Mouse (Mus musculus) adrenal gland, postnatal 25 days (tissue): ENCODE measurements at regions not wholly inside any gene's neighbourhood (a gene's known extent, or its start where the extent isn't known, plus 50 kb on each side); places are given as distances from the start of the nearest gene placed in this dataset.

Source experiments
- DNase-seq: peaks from one replicate; pipeline ENCODE4 v3.0.0; 2021; ENCODE audit warnings: mixed read lengths

DNA sequence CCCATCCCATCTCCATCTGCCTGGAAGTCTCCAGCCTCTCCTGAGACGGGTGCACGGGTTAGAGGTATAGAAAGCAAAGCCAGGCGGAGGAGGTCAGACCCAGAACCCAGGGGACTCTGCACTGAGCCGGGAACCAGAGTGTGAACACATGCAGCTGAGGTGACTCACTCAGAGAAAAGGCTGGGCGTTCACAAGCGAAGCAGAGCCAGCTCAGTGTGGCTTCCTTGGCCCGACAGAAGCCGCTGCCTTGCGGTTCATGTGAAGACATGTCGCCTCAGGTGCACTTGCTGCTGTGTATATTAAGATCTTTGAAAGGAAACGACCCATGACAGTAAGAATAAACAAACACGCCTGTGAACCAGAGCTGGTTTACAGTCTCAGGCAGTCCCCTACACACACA is 163.6 kb downstream of the Bmp7 start:
- DNase-seq = no peak

DNA sequence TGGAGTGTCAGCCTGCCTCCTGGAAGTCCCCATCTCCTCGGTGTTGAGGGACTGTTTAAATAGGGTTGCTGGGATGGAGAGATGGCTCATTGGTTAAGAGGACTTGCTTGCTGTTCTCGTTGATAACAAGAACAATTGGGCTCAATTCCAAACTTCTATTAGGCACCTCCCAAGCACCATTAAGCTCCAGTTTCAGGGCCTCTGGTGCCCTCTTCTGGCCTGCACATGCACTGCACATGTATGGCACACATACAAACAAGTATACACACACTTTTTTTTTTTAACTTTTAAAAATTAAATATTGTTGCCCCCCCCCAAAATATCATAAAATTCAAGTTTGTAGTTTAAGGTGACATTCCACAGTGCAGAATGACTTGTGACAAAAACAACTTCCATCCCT is 162.3 kb downstream of the Bmp7 start:
- DNase-seq = no peak

DNA sequence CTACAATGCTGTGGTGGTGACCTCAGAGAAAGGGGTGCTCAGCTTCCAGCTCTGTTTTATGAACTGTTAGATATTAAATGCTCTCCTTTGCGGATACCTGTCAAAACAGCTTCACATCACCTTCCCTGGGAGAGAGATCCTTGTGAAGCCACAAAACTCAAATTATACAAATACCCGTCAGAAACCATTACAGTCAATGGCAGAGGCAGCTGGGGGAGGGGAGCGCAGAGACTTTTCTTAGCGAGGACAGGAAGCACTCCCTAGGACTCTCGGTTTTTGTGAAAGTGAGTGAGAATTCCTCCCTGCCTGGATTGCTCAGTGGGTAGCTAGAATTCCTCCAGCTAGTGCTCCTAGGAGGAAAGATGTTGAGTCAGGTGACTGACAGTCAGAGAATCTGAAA is 161.0 kb downstream of the Bmp7 start:
- no peak for DNase-seq

DNA sequence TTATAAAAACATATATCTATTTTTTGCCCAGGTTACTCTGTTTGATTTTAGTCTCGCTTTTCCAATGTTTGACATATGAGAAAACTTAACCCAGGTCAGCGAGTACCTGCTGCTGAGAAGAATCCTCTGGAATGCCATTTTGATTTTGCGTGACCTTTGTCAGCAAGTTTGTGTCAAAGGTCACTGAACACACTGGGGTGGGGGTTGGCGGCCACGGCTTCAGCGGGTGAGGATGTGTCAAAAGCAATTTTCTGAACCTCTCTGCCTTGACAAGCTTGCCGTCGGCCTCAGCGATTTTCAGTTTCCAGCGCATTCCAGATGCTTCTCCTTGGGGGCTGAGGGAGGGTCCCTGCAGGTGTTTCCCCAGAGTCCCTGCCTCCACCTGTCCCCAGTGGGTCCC is 157.4 kb downstream of the Bmp7 start:
- DNase-seq = no peak

DNA sequence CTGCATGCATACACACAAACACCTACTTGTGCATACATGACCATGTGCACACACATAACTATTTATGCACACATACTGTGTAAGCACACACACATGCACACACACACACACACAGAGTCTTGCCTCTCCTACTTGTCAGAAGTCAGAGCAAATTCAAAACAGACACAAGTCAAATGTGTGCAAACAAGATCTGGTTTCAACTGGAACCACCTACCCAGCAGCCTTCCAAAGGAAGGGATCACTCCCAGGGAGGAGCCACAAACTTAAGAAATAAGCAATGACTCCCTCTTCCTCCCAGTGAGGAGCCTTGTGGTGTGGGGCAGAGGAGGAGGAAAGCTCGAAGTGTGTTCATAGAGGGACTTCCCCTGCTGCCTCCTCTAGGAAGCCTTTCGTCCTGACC is 153.8 kb downstream of the Bmp7 start:
- no peak for DNase-seq

DNA sequence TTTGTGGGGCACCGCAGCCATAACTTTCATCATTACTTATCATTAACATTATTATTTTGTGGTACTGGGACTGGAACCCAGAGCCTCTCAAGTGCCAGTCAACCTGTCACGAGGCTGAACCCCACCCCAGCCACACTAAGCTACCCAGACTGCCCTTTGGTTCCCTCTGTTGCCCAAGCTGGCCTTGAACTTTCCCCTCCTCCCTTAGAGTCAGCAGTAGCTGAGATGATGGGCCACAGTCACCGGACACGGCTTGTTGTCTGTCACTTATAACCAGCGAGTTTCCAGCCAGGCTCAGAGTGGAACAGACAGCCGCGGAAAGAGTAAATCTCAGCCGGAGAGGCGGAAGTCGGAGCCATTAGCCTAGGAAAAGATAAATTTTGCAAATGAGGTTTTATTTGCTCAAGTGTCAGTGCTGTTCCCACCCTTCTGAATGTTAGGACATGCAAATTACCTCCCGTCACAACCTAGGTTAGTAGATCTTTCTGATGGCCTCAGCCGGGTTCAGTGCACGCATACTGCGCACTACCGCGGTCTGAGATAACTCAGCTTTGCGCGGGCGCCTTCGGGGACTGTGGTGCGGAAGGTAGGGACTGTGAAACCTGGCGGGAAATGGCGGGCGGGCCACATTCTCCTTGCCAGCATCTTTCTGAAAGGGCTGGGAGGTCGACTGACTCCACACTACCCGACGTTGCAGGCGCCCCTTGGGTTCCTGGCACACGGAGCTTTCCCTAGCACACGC is 152.7 kb downstream of the Bmp7 start:
- DNase-seq = no peak

DNA sequence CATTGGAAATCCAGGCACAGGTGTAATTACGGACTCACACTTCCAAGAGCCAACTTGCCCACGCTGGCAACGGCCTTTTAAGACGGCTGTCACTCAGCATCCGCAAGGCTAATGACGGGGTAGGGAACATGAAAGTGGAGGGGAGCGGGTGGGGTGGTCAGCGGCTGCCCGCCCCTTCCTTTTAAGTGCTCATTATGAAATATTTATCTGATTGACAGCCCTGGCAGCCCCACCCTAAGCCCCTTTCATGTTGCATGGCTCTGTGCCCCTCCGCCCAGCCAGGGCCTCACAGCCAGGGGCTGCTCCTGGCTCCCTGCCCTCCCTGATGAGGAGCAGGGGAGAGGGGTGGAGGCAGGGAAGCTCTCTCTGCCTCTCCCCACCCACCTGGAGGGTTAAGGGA is 150.9 kb downstream of the Bmp7 start:
- no peak for DNase-seq

DNA sequence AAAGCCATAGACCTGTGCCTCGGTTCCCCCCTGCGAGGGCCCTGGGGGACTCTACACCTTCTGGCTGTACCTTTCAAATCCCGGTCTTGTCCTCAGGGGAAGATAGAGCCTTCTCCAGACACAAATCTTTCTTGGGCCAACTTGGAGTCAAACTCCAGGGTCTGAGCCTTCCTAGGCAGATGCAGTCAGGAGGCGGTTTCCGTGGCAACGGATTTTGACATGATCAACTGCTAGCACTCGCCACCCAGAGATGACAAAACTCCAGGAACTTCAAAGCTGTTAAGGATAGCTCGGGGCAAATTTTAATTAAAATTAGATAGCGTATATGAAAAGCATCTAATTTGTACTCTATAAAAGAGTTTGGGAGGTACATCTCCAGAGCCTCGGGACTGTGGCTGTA is 147.6 kb downstream of the Bmp7 start:
- no peak for DNase-seq

DNA sequence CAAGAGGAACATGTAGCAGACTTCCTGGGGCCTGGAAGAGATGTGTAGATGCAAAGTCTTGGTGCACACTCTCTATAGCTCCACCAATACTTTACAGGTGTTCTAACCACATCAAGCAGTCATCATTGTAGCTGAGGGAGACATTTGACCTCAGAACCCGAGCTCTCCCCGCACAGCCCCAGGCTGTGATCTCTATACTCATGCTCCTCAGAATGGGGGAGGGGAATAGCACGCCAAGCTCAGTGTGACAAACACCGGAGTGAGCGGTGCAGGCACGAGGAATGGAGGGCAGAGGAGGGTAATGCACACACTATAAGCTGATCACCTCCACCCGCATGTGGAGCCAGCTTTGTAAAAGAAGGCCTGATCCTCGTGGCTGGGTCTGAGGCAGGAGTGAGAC is 146.1 kb downstream of the Bmp7 start:
- DNase-seq = no peak

DNA sequence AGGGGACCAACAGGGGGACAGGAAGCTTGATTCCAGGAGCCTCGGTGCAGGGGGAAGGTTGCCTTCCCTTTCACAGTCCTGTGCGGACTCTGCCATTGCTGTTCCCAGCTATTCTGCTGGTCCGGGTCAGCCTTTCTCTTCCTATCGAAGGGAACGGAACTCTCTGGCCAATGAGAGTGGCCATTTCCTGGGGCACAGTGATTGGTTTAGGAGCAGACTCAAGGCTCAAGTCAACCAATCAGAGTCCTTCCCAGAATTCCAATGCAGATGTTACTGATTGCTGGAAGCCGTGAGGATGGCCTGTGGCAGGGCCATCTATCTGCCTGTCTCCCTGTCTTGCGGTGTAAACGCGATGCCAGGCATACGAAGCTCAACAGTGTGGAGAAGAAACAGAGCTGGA is 145.3 kb downstream of the Bmp7 start:
- no peak for DNase-seq

DNA sequence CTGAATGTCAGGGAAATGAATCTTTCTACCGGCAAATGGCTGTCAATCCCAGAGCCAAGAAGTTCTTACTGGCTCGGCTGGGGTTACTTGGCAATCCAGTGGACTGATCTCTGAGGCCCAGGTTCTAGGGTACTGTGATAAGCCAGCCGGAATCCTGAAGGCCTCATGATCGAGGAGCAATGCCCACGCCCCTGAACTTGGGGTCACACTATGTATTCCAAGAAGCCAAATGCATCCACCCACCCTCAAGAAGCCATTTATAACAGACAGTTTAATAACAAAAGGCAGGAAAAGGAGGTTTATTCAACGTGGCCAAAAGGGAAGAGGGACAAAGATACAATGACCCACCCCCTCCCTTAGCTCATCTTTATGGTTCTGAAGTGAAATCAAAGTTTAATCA is 144.0 kb downstream of the Bmp7 start:
- no peak for DNase-seq

DNA sequence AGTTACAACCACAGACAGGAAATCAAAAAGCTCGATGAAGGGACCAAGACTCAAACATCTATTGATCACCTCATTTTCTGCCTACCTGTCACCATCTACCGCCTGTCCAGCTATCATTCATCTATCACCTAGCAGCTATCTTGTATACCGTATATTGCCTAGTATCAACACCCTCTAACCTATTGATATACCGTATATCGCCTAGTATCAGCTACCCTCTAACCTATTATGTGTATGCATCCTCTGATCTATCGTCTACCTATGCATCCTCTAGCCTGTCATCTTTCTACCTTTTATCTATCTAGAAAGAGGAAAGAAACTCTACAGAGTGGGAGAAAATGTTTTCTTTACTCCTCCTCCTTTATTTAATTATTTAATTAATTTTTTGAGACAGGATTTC is 143.2 kb downstream of the Bmp7 start:
- DNase-seq = no peak

DNA sequence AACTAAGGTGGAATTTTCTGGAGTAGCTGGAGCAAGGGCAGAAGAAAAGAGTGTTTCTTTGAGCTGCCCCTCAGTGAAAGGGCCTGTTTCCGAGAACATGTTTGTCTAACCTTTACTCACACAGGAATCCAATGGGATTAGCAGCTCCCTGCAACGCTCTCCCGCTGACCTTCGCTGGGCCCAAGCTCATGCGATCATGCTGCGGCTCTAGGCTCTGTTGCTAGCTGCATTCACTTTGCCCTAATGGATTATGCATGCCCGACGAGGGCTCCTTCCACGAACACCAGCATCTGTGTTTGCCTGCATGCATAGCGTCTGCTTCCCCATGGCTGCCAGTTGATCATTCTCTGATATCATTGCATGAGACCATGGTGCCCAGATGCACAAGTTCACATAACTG is 140.2 kb downstream of the Bmp7 start:
- DNase-seq = no peak

DNA sequence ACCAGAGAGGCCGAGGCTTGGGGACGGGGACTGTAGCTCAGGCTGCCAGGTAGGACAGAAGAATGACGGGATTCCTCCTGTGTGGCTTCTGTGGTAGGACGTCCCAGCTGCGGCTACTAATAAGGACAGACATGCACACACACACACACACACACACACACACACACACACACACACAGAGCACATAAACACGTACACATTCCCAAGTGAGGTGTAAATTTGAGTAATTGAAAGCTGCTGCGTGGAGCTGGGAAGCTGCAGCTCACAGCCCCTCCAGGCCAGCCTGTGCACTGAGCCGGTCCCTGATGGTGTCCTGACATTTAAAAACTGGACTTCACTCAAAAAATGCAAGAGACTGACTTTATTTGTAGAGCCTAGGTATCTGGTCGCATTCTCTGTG is 139.3 kb downstream of the Bmp7 start:
- DNase-seq = no peak

DNA sequence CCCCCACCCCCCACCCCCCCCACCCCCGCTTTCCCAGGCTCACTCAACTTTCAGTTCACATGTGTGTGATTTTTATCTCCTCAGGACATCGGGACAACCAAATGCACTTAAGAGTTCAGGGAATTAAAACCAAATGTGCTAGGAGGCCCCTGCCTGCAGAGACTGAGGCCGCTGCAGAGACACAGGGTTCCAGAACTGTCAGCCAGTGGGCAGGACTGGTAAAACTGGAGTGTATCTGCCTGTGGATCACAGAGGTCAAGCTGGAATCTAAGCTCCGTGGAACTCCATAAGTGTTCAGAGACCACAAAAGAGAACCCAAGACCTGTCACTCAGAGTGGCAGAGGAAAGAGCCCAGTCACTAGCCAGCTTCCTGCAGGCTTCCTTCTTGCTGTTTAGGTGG is 138.3 kb downstream of the Bmp7 start:
- no peak for DNase-seq

DNA sequence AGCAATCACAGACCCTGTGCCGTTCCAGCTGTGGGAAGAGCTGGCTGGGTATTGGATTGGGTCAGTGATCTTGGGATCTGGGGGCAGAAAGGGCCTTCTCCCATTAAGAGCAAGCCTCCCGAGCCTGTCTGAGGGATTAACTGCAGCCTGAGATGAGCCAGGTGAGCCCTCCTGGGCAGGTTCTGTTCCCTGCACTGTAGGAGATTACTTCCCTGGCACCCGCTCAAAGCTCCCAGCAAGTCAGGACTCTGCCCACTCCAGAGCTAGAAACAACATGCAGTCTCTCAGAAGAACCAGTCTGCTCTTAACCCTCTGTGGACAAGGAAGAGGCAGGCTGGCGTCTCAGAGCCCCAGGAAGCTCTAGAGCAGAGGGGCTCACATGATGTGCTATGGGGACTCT is 132.7 kb downstream of the Bmp7 start:
- no peak for DNase-seq

DNA sequence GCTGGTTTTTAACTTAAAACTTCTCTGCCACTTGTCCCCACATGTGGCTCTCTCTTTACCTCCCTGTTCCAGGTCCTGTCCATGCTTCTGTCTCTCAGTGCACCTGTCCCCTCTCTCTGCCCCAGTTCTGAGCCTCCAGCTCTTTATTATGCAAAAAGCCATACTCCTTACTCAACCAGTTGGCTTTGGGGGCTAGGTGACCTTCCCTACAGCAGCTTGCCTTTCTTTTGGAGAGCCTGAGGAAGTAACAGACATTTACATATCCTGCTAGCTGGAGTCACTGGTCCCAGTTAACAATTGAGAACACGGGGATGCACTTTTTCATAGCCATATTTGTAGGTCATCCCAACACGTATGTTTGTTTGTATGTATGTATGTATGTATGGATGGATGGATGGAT is 130.8 kb downstream of the Bmp7 start:
- DNase-seq = no peak

DNA sequence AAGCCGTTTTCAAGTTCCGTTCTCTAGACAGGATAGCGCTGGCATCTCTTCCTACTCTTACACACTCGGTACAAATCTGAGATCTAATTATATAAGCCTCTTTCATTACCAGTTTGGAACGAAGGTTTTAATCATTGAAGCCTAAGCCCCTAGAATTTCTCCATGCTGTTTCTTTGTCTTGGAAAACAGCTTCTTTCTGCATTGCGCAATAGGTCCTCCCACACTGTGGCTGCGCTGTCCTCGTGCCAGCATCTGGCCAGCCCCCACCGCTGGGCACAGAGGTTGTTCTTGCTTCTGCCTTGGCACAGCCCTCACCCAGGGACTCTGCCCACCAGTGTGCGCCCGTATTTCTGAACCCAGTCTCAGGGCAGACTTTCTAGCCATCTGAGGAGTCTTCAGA is 126.8 kb downstream of the Bmp7 start:
- DNase-seq = no peak

DNA sequence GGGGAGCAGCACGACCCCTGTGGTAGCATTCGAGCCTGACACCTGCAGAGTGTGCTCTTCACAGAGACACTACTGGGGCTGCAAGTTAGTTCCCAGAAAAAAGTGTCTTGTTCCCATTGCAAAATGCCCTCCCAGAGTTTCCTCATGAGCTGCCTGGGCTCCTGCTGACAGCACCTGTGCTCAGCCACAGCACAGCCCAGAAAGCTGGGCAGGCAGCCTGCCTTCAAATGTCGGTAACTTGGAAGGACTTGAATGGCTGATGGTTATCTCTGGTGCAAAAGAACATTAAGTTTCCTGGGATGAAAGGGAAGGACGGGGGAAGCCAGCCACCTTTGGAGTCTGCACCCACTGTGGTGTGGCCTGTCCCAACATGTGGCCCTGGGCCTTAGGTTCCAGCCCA is 126.2 kb downstream of the Bmp7 start:
- no peak for DNase-seq

DNA sequence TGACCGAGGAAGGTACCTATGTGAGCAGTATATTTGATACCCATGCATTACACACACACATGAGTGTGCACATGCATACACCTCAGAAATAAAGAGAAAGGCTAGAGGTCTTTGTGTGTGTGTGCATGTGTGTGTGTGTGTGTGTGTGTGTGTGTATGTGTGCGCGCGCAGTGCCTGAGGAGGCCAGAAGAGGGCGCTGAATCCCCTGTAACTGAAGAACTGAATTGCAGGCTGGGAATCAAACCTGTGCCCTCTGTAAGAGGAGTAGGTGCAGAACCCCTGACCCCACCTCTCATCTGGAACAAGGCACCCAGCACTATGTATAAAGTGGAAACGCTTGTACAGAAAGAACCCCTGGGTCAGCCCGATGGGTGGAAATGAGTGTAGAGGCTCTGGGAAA is 125.0 kb downstream of the Bmp7 start:
- DNase-seq = no peak

DNA sequence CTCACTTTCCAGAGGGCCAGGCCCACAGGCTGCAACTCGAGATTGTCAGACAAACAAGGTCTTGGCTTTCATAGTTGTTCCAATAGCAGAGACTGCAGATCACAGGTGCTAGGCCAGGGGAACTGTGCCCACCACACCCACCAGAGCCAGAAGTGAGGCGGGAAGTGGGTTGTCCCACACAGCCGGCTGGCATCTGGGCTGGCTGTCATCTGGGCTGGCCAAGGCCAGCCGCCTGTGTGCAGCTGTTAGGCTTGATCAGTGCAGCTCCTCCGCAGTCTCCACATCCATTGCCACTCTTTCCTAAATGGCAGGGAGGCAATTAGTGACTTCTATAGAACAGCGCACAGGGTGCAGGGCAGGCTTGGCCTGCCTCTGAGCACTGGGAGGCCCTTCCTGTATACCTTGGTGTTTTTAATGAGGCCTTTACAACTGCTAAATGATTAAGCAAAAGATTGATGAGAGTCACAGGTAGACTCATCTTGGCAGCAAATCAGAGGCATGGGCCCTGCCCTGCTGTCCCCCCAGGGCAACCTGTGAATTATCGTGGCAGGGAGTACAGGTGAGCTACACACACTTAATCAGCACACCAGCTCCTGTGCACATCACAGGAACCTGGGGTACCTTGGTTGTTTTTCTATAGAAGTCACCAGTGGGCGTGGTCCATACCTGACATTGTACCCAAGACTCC is 122.9 kb downstream of the Bmp7 start:
- no peak for DNase-seq
